Mouse (Mus musculus) skeletal muscle tissue, postnatal 0 days (tissue): ENCODE data around the gene Atp2b1. TPM values are rescaled to one million over a fixed set of nuclear protein-coding genes. Genes with fewer than 3 reads are reported as not detected.

Source experiments
- polyA plus RNA-seq: library from polyadenylated mRNA; unstranded; fragments of >200 nt; fragmentation: Nextera tagmentation; extraction: Ambion mirVana; gene quantifications from 2 replicates; pipeline ENCODE4 v1.2.1, GENCODE M21; 2015

Atp2b1 gene
- 79.3 and 90.6 TPM in 2 replicates for polyA plus RNA-seq

GRCm38 (mm10) chr10:98913961-98914809, at the start of gene Atp2b1:
Gene Atp2b1, plus strand, starts transcription at chr10:98914406.

Other genes with a start within 250 kb of the Atp2b1 start
- 5.2 and 5.5 TPM in 2 replicates for gene Poc1b, start 192.6 kb downstream of the Atp2b1 start, polyA plus RNA-seq
- gene Galnt4, start 193.8 kb downstream of the Atp2b1 start, polyA plus RNA-seq, result 4.2 and 5.0 TPM in 2 replicates
- gene Phxr2, start 211.9 kb downstream of the Atp2b1 start, polyA plus RNA-seq, result not detected in 2 replicates